Mouse (Mus musculus) T-helper 2 cell (primary cell): ENCODE results near the gene Cldn7.
"Not testable (repeated sequence)": the region's sequence is repeated elsewhere in the genome, so short reads cannot be mapped to it uniquely, and the experiment has no call there.

Experiments used
- in situ Hi-C: fragments of 300-600 bp; cut with MboI, MseI; formaldehyde crosslinking; loops from one replicate; pipeline ENCODE4 v1.15.1; 2025; ENCODE audit warnings: high pct_unique_total_duplicates

Gene Cldn7

DNA sequence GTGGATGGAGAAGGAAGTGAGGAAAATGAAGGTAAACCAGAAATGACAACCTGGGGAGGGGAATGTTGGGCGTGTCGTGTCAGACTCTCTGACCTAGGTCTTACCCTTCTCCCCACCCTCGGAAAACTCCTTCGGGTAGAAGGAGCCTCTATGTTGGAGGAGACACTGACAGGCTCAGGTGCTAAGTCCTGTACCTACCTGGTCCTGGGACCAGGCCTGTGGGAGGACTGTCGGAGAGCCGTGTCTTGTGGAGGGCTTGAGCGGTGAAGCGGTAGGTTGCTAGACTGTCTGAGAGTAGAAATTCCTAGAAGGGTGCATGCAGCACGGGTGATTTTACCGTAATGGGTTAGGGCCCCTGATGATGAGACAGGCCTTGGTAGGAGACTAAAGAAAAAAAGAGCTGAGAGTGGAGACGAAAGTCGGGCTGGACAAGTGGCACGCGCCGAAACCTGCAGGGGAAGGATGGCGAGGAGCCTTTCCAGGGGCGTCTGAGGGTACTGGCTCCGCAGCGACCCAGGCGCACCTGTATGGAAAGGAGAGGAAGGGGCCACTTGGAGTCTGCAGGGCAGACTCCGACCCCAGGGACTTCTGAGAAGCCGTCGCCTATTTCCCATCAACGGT, at the start of gene Cldn7:
Gene Cldn7 (plus strand): TSS at position 130 of the 621 bp plus-strand sequence.
- in situ Hi-C loops, result loop anchor here (5.0 kb wide), 1 partner anchor 32 kb away; no protein-coding TSS in a partner anchor

DNA sequence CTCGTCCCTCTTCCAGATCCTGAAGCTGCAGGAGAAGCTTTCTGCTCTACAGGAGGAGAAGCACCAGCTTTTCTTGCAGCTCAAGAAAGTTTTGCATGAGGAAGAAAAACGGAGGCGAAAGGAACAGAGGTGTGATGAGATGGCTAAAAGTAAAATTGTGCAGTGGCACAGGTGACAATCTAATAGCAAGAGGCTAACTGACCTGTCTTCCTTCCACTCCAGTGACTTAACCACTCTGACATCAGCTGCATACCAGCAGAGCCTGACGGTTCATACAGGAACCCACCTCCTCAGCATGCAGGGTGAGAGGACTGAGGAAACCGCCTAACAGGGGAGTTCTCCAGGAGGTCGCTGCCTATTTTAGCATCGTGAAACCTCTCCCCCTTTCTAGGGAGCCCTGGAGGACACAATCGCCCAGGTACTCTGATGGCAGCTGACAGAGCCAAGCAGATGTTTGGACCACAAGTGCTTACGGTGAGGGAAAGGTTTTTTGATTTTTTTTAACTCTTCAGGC, 49.6 kb upstream of the Cldn7 start:
- in situ Hi-C loops, result no loop called here

DNA sequence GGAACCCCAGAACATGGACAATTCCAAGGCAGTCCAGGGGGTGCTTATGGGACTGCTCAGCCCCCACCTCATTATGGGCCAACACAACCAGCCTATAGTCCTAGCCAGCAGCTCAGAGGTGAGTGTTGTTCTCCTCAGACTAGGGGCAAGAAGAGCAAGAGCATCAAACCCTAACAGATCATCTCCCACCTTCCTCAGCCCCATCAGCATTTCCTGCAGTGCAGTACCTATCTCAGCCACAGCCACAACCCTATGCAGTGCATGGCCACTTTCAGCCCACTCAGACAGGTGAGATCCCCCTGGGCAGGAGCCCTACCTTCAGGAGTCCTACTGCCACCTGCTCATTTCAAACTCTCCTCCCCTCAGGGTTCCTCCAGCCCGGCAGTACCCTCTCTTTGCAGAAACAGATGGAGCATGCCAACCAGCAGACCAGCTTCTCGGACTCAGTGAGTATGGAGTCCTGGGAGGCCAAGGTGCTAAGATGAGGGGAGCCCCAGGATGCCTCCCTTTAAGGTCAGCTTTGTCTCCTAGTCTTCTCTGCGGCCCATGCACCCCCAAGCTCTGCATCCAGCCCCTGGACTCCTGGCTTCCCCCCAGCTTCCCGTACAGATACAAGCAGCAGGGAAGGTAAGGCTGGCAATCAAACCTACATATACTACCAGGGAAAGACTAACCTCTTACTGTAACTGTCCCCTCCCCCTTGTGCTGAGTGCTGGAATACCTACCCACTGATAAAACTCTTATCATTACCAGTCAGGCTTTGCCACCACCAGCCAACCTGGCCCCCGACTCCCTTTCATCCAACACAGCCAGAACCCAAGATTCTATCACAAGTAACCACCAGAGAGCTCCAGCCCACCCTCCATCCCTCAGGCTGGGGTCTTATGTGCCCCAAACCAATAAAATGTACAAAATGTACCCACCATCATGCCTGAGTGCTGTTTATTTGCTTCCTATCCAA, 48.6 kb upstream of the Cldn7 start:
- in situ Hi-C loops, result no loop called here

DNA sequence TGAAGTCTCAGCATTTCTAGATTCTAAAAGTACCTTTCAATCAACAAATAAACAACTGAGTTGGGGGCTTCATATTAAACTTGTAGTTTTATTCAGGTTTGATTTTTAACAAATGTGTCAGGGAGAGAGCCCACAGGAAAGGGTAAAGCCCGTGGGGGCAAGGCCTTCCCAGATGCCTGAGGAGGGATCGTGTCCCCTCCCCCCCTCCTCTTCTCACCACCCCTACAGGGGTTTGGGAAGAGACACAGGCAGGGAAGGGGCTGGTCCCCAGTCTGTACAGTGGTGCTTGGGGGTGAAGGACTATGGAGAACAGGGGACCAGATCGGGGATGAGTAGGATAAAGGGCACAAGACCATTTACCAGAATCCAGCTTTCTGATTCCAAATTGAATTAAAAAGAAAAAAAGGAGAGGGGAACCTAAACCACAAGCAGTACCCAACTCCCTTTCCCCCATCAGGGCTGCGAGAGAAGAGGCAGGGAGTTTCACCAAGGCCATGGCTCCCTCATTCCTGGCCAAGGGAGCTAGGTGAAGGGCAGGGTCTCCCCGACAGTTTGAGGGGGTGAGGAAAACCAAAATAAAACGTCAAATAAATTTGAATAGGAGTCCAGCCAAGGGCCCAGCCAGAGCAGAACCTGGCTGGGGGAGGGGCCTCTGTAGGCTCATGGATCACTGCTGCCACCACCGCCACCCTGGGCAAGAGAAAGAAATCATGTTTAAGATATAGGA, 47.8 kb upstream of the Cldn7 start:
- in situ Hi-C loops, result not testable (repeated sequence)

DNA sequence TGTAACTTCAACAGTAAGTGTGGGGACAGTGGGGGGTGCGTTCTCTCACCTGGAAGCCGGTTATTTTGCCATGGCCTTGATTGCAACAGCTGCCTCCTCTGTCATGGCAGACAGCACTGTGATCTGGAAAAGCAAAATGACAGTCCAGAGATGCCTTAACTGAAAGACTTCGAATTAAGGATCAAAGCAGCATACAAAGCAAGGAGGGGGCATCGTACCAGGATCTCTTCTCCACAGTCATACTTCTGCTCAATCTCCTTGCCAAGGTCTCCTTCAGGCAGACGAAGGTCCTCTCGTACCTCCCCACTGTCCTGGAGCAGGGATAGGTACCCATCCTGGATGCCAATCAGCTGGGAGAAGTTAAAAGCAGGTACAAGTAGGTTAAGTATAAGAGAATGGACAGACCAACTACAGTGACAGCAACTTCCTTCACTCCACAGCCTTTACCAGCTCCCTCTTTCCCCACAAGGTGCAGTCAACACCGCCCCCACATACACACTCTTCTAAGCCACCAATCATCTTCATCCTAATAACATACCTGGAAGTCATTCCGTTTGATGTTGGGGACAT, 47.1 kb upstream of the Cldn7 start:
- in situ Hi-C loops, result no loop called here

DNA sequence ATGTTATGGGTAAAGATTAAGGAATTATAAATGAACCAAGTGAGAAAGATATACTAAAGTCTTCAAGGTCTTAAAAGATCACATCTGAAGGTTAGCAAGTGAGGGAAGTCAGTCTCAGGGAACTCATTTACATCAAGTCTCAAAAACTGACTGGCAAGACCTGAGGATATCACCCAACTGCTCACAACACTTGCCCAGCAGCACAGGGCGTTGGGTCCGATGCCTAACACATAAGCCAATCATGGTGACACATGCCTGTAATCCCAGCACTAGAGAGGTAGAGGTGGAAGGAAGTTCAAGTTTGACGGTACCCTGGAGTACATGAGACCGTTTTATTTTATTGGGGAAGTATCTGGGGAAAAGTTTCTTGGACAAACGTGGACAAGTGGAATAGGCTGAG, 46.5 kb upstream of the Cldn7 start:
- in situ Hi-C loops, result no loop called here

DNA sequence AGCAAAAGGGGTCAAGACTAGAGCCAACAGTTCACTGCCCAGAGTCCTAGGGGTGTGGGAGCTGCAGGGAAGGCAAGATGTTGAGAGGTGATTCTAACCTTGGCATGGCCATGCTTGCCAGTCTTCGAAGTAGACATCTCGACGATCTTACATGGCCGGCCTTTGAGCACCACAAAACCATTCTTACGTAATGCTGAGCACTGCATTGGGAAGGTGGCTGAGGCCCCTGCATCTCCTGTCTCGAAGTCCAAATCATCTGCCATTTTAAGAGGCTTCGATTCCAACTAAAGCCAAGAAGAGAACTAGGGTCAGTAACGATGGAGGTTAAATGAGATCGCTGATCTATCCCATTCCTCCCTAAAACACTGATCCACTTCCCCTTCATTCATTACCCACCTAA, 45.5 kb upstream of the Cldn7 start:
- in situ Hi-C loops, result no loop called here

DNA sequence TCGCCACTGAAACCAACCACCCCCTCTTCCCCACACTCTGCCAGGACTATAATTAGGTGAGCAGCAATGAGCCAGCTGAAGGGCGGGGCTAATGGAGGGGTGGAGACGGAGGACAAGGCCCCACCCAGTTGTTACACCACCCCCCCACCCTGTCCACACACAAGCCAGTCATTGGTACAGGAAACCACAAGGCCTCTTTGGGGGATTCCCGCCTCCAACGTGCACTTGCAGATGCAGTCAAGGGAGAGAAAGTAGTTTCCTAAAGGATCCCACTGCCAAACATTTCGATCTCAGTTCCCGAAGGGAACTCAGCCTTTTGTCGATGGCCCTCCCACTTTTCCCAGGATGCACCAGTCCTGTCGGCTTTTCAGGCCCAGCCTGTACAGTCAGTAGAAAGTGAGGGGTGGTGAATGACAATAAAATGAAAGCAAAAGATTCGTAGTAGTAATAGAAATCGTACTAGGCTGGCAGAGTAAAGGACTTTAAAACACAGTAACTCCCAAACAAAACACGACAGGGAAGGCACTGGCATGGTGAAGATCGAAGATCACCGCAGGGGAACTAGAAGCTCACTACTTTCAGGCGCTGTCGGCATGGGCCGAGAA, 44.8 kb upstream of the Cldn7 start:
- in situ Hi-C loops, result no loop called here

DNA sequence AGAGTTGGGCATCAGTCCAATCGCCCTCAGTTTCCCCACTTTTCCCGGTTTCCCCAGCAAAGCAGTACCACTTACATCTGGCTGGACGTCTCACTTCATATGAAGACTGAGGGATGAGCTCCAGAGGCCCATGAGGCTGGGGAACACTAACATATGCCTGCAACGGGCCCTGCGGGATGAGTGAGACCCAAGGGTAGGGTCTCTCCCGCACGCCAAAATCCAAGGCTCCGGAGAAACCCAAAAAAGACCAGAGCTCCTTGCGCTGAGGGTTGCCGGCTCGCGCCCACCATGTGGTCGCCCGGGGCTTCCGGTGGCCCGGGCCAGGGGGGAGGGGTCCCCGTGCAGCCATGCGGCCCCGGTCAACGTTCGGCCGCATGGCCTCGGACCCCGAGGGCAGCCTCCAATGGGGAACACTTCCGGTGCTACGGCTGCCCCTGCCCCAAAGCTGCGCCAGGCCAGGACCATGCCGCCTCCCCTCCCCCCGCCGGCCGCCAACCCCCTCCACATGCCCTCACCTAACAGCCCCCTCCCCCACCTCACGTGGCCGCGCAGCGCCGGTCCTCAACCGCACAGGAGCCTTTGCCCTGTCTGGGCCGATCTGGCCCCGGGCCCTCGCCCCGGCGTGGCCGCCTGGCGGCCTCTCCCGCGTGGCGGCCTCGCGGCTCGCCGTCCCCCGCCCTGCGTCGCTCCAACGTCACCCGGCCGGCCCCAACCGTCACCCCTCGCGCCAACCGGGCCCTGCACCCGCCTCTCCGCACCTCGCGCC, 44.1 kb upstream of the Cldn7 start:
- in situ Hi-C loops, result no loop called here

DNA sequence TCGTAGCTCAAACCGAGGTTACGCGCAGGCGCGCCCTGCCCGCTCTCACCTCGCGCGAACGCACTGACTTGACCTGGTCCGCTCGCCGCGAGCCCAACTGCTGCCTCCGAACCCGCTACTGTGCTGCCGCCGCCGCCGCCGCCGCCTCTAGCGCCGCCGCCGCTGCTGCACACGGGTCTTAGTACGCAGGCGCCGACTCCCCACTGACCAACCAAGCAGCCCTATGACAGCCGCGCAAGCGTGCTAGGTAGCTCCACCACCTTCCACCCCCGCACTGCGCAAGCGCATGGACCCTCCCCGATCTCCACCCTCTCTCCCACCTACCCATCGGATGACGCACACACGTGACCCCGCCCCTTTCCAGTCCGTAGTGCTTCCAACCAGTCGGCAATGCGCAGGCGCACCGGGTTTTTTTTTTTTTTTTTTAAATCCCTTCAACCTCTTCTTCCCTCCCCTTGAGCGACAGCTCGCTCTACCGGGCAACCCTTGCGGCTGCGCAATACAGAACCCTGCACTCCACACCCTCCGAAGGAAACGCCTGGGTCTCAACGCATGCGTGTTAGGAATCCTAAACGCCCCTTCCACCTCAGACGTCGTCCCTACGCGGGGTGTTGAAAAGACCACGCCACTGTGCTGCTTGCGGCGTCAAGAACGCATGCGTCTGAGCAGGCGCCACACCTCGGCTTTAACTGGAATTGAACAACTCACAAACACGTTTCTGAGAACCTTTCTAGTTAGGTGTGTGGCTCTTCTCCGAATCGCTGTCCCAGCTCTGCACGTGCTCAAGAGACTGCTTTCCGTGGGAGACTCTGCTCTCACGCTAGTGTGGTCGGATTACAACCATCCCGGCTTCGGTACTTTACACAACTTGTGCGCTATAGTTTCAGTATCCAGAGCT, 43.2 kb upstream of the Cldn7 start, which contains the start of gene Eif5a:
Gene Eif5a (minus strand): TSS at position 845 of the 898 bp plus-strand sequence.
- in situ Hi-C loops, result no loop called here

DNA sequence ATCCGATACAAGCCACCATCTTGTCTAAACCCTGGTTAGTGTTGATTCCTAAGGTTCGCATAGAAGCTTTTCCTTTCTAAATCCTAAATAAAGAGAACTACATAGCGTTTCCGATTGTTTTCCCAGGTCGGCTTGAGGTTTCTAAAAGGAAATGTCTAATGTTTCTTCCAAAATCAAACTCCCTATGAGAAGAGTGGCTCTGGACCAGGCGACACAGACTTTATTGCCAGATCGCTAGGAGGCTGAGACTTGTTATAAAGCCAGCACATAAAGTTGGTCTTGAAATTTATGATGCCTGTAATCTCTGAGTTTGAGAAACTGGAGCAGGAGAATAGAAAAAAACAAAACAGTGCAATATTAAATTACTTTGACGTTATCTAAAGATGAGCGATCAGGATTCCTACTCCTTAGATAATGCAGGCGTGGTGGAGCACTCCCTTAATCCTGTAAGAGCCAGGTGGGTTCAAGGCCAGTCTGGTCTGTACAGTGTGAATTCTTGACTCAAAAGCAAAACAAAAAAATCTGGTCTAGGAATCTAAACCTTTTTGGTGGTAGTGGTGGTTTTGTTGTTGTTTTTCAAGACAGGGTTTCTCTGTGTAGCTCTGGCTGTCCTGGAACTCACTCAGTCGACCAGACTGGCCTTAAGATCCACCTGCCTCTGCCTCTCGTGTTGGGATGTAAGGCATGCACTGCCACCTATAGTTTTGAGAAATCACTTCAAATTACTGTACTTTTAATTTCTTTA, 42.4 kb upstream of the Cldn7 start:
- in situ Hi-C loops, result no loop called here

DNA sequence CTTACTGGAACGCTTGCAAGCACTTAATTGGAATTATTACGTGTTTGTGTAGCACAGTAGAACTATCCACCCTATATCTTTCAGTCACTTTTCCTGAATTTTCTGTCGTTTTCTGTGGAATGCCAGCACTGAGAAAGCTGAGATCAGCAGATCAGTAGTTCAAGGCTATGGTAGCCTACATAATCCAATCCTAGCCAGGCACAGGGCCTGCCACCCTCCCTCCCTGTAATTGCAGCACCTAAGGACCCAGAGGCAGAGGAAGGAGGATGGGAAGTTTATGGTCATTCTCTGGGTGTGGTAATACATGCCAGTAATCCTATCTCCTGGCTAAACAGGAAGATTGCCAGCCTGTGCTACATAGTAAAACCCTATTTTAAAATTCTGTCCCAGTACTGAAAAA, 41.8 kb upstream of the Cldn7 start:
- in situ Hi-C loops, result no loop called here

DNA sequence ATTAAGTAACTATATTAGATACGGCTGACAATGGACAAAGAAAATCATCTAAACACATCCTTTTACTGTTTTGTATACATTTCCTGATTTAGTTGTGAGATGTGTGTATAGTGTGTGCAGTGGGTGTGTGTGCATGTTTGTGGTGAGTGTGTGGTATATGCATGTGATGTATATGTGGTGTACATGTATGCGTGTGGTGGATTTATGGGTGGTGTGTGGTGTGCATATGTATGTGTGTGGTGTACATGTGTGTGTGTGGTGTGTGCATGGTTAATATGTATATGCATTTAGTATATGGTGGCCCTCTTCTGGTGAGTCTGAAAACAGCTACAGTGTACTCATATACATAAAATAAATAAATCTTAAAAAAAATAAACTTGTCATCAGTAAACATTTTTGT, 37.1 kb upstream of the Cldn7 start:
- in situ Hi-C loops, result no loop called here

DNA sequence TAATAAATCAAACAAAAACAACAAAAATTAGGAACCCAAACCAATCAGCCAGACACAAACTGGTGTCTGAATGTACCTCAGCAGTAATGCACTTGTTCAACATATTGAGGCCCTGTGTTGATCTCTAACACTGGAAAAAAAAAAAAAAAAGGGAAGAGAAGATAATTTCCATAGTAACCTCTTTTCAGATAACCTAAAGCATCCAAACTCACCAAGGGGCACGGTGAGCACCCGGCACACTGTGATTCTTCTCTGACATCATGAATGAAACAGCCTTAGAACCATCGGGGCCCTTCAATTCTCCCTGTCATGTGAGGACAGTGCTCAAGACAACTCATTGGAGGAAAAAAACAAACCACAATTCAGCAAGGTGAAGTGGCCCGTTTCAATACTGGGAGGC, 34.9 kb upstream of the Cldn7 start:
- in situ Hi-C loops, result loop anchor here (5.0 kb wide), 1 partner anchor 38 kb away; no protein-coding TSS in a partner anchor

DNA sequence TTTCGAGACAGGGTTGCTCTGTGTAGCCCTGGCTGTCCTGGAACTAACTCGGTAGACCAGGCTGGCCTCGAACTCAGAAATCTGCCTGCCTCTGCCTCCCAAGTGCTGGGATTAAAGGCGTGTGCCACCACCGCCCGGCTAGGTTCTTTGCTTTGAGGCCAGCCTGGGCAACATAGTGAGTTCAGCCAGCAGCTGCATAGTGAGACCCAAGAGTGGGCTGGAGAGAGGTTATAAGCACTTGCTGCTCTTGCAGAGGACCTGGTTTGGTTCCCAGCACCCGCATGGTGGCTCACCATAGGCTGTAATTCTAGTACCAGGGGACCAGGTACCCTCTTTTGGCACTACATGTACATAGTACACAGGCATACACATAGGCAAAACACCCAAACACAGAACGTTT, 34.4 kb upstream of the Cldn7 start:
- in situ Hi-C loops, result loop anchor here (5.0 kb wide), 1 partner anchor 37 kb away; no protein-coding TSS in a partner anchor

DNA sequence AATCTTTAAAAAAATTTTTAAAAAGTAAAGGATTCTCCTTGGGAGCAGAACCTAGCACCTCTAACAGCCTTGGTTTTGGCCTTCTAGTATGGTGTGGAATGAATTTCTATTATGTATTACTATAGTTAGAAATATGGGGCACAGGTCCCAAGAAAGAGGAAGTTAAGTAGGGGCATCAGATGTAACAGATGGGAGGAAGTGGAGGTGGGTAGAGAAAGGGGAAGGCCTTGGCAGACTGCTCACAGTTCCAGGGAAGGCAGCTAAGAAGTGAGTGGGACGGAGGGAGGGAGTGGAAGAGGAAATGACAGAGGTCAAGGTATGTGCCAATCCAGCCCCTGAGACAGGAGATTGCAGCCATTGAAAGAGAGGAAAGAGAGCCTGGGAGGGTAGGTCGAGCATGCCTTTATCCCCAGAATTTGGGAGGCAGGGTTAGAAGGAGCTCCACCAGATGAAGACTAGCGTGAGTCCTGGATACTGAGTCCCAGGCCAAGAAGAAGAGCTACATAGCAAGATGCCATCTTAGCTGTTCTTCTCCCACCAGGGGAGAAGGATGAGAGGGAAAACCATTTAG, 33.5 kb upstream of the Cldn7 start:
- in situ Hi-C loops, result loop anchor here (5.0 kb wide), 1 partner anchor 36 kb away; no protein-coding TSS in a partner anchor

DNA sequence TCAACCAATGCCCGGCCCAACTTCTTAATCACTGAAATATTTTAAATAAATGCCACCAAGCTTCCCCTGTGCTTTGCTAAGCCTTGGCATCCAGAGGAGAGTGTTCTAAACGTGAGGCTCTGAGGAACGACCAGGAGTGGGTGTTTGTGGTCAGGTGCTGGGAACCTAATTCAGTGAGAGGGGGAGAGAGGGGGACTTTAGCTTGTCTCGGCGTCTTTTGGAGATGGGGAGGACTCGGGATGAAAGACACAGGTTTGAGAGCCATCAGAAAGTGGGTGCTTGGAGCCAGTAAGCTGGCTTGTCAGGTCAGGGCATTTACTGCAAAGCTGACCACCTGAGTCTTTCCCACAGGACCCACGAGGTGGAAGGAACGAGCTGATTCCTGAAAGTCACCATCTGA, 32.8 kb upstream of the Cldn7 start:
- in situ Hi-C loops, result loop anchor here (5.0 kb wide), 1 partner anchor 36 kb away; no protein-coding TSS in a partner anchor

DNA sequence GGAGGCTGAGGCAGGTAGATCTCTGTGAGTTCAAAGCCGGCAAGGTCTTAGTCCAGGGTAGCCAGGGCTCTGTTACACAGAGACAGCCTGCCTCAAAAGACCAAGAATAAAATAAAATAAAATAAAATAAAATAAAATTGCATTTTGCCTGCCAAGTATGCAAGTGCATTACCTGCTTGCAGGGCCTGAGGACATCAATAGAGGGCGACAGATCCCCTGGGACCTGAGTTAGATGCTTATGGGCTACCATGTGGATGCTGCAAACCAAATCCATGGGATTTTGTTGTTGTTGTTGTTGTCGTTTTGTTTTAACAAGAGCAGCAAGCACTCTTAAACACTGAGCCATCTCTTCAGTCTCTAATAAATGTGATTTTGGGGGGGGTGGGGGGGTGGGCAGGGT, 32.3 kb upstream of the Cldn7 start:
- in situ Hi-C loops, result loop anchor here (5.0 kb wide), 1 partner anchor 35 kb away; no protein-coding TSS in a partner anchor
